Mouse (Mus musculus): ENCODE data around the gene Uap1l1. TPM values are rescaled to one million over a fixed set of nuclear protein-coding genes. Genes with fewer than 3 reads are reported as not detected.
A peak's percentile ranks its signal among the peaks of the same experiment; 100 is the strongest.

The Uap1l1 gene
- polyA plus RNA-seq, 1 experiment = not detected

DNA sequence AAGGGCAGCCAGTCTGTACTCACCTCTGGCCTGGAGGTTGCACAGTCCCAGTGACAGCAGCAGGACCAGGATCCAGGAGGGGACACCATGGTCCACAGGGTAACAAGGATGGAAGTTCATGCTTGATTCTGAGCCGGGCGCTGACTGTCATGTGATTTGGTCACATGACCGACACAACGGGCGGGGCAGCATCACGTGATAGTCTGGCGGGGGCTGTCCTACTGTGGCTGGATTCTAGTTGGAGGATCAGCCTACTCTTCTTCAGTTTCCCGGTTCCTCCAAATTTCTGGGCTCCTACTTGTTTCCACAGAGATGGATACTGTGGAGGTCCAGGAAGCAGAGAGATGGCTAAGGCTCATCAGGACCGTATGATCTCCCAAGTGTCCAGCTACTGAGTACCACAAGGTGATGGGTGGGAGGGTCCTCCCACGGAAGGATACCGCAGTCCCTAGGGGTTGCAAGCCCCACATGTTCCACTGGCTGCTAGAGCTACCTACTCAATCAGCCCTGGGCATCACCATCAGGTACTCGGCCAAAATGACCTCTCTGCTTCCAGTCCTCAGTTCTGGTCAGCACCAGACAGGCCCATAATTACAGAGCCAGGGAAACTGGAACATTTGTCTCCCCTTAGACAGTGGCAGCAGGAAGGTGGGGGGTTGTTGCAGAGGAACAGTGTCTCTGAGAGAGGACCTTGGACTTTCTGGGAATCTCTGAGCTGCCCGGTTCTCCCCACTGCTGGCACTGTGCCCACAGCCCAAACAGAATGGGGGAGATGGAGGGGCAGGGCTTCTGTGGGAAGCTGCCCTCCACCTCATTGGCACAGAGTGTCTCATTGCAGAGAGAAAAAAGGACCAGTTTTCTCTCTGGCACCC is 9.0 kb downstream of the Uap1l1 start, which contains the start of gene Dpp7:
TSS of gene Dpp7 (minus strand) at position 152 of the 872 bp plus-strand sequence.
- Histone ChIP-seq H3K4me3 (ENCODE audit: insufficient read depth, low read depth, low read length) (peak within 1 kb of the TSS; percentile 50), H3K4me1 (ENCODE audit: control insufficient read depth, insufficient read depth, low read length) (peaks cover 23% of the 10 kb centered on the region), H3K27ac (ENCODE audit: insufficient read depth, low read depth, low read length) (no peak within 1 kb of the TSS)
- TF ChIP-seq CTCF (IDR thresholded peaks at IDR 0.05; ENCODE audit: insufficient read depth, low read depth, low read length) (no peak), POLR2A (IDR thresholded peaks at IDR 0.05; ENCODE audit: insufficient read depth, low read depth, low read length) (no peak)
- WGBS = 1% methylated on average over 13 of the region's 13 CpGs

DNA sequence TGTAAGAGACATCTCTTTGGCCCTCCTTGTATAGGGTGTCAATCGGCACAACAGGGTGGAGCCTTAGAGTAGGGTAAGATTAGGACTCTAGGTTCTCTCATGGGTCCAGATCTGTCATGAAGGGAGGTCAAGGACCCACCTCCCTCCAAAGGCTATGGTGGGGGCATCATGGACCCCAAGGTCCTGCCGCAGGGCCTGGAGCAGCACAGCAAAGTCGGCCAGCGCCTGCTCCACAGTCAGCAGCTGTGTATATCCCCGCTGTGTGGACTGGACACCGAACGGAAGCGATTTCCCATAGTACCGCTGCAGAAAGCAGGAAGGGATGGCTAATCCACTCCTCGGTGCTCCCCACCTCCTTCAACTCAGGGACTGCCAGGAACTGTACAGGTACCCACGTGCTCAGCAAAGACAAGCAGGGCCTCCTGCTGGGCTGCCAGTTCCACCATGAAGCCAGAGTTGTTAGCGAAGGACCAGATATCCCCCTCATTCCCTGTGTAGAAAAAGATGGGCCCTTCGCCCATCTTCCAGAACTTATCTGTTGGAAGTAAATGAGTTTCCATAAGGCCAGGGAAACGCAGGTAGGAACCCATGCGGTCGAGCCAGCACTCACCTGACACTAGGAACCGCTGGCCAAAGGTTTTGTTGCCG is 9.9 kb downstream of the Uap1l1 start:
- peaks cover 23% of the 10 kb centered on the region for H3K4me1 ChIP-seq (ENCODE audit: control insufficient read depth, insufficient read depth, low read length)
- H3K27ac ChIP-seq (ENCODE audit: insufficient read depth, low read depth, low read length) = no peak overlapping the region
- no peak for TF ChIP-seq CTCF (IDR thresholded peaks at IDR 0.05; ENCODE audit: insufficient read depth, low read depth, low read length)
- no peak for TF ChIP-seq POLR2A (IDR thresholded peaks at IDR 0.05; ENCODE audit: insufficient read depth, low read depth, low read length)
- WGBS = 38% methylated on average over 18 of the region's 18 CpGs
- peak overlapping the region; percentile 50 for H3K4me3 ChIP-seq (ENCODE audit: insufficient read depth, low read depth, low read length)

GRCm38 (mm10) chr2:25354211-25354610 is 11.3 kb downstream of the Uap1l1 start:
- peaks cover 23% of the 10 kb centered on the region for H3K4me1 ChIP-seq (ENCODE audit: control insufficient read depth, insufficient read depth, low read length)
- WGBS = 84% methylated on average over 6 of the region's 6 CpGs
- no peak overlapping the region for H3K27ac ChIP-seq (ENCODE audit: insufficient read depth, low read depth, low read length)
- no peak overlapping the region for H3K4me3 ChIP-seq (ENCODE audit: insufficient read depth, low read depth, low read length)
- TF ChIP-seq POLR2A (IDR thresholded peaks at IDR 0.05; ENCODE audit: insufficient read depth, low read depth, low read length) (no peak), CTCF (IDR thresholded peaks at IDR 0.05; ENCODE audit: insufficient read depth, low read depth, low read length) (no peak)

DNA sequence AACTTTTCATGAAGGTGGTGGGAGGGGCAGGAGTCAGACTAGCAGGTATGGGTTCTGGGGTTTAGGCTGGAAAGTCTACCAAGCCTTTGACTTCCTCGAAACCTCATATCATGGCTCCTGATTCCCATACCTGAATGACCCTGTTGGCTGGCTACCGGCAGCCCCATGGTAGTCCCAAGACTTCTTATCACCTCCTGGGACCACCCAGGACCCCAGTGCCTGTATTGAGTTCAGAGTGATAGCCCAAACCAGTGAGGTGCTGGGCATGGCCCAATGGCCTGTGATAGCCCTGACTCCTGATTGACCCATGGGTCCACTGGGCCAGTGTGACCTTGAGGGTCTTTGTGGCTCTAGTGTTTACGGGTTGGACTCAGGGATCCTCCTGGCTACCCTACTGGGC is 14.8 kb downstream of the Uap1l1 start:
- WGBS = 94% methylated on average over 3 of the region's 3 CpGs
- H3K4me1 ChIP-seq (ENCODE audit: control insufficient read depth, insufficient read depth, low read length) = peaks cover 14% of the 10 kb centered on the region

DNA sequence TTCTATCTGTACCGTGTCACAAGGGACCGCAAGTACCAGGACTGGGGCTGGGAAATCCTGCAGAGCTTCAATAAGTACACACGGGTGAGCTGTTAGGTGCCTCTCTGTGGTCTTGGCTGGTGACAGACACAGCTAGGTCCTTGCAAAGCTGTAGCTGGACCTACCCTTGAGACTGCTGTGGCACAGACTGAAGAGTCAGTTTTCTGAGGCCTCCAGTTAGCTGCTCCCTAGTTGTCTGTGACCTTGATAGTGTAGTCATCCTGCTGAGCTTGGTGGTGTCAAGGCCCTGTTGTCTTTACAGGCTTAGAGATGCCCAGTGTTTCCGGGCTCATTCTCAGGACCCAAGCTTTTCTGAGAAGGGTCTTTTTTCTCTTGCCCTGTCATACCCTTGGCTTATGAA is 16.0 kb downstream of the Uap1l1 start:
- no peak overlapping the region for H3K4me3 ChIP-seq (ENCODE audit: insufficient read depth, low read depth, low read length)
- 93% methylated on average over 4 of the region's 4 CpGs for WGBS
- no peak for TF ChIP-seq CTCF (IDR thresholded peaks at IDR 0.05; ENCODE audit: insufficient read depth, low read depth, low read length)
- peaks cover 2% of the 10 kb centered on the region; the same call in 1 of the 2 replicates for H3K4me1 ChIP-seq (ENCODE audit: control insufficient read depth, insufficient read depth, low read length)
- H3K27ac ChIP-seq (ENCODE audit: insufficient read depth, low read depth, low read length) = no peak overlapping the region

More for the DNA sequence above, 14.8 kb downstream of the Uap1l1 start:
- H3K4me3 ChIP-seq (ENCODE audit: insufficient read depth, low read depth, low read length) = no peak overlapping the region
- no peak for TF ChIP-seq CTCF (IDR thresholded peaks at IDR 0.05; ENCODE audit: insufficient read depth, low read depth, low read length)
- TF ChIP-seq POLR2A (IDR thresholded peaks at IDR 0.05; ENCODE audit: insufficient read depth, low read depth, low read length) = no peak
- H3K27ac ChIP-seq (ENCODE audit: insufficient read depth, low read depth, low read length) = no peak overlapping the region

DNA sequence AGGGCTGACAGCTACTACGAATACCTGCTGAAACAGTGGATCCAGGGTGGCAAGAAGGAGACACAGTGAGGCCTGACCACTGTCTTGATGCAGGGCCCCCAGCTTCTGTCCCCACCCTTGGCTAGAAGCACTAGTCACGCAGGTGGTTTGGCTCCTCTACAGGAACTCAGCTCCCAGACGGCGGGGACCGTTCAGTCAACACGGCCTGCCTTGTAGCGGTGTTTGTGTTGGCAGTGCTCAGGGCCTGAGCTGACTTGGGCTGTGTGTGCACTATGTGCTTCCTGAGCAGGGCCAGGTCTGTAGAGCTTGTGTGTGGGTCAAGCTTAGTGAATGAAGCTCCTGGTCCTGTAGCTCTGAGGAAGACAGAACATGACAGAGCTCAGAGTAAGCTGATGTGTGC is 17.3 kb downstream of the Uap1l1 start:
- WGBS = 83% methylated on average over 7 of the region's 7 CpGs
- no peaks in the 10 kb centered on the region for H3K4me1 ChIP-seq (ENCODE audit: control insufficient read depth, insufficient read depth, low read length)
- H3K27ac ChIP-seq (ENCODE audit: insufficient read depth, low read depth, low read length) = no peak overlapping the region

DNA sequence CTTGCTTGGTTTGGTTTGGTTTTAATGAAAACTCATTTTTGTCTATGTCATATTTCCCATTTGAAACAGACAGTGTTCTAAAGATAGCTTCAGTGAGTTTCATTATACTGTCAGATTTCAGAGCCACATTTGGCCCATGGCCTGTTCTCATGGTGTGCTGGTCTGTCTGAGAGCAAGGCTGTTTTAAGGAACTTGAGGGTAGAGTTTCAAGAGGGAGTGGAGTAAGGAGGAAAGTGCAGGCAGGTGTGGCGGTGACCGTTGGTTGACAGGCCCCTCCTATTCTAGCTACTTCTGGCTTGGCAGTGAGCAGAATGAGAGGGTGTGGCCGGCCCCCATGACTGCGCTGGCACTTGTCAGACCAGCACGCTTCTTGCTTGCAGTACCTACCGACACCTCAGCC is 27.2 kb downstream of the Uap1l1 start:
- Histone ChIP-seq H3K4me3 (ENCODE audit: insufficient read depth, low read depth, low read length) (no peak overlapping the region), H3K27ac (ENCODE audit: insufficient read depth, low read depth, low read length) (no peak overlapping the region), H3K4me1 (ENCODE audit: control insufficient read depth, insufficient read depth, low read length) (no peaks in the 10 kb centered on the region)
- WGBS = 93% methylated on average over 6 of the region's 6 CpGs
- no peak for TF ChIP-seq CTCF (IDR thresholded peaks at IDR 0.05; ENCODE audit: insufficient read depth, low read depth, low read length)
- no peak for TF ChIP-seq POLR2A (IDR thresholded peaks at IDR 0.05; ENCODE audit: insufficient read depth, low read depth, low read length)

More for the DNA sequence above, 17.3 kb downstream of the Uap1l1 start:
- no peak overlapping the region for H3K4me3 ChIP-seq (ENCODE audit: insufficient read depth, low read depth, low read length)
- TF ChIP-seq CTCF (IDR thresholded peaks at IDR 0.05; ENCODE audit: insufficient read depth, low read depth, low read length) (no peak), POLR2A (IDR thresholded peaks at IDR 0.05; ENCODE audit: insufficient read depth, low read depth, low read length) (no peak)

- TF ChIP-seq CTCF (IDR thresholded peaks at IDR 0.05; ENCODE audit: insufficient read depth, low read depth, low read length) (no peak), POLR2A (IDR thresholded peaks at IDR 0.05; ENCODE audit: insufficient read depth, low read depth, low read length) (no peak)
- H3K4me3 ChIP-seq (ENCODE audit: insufficient read depth, low read depth, low read length) = no peak overlapping the region
- 85% methylated on average over 2 of the region's 2 CpGs for WGBS
- no peak overlapping the region for H3K27ac ChIP-seq (ENCODE audit: insufficient read depth, low read depth, low read length)
- peaks cover 3% of the 10 kb centered on the region; the same call in 1 of the 2 replicates for H3K4me1 ChIP-seq (ENCODE audit: control insufficient read depth, insufficient read depth, low read length)
Observed at GRCm38 (mm10) chr2:25333569-25333968, 31.9 kb downstream of the Uap1l1 start.

Measured in olfactory bulb, adult 2 months (tissue).